Mouse (Mus musculus) neural tube, embryonic 10.5 days (tissue): ENCODE data around the gene Aprt.
A peak's percentile ranks its signal among the peaks of the same experiment; 100 is the strongest.

Experiments
- DNase-seq: peaks from one replicate; pipeline ENCODE4 v3.0.0-alpha.2; 2017; ENCODE audit warnings: low spot score; ENCODE audit errors: extremely low spot score

Gene Aprt

DNA sequence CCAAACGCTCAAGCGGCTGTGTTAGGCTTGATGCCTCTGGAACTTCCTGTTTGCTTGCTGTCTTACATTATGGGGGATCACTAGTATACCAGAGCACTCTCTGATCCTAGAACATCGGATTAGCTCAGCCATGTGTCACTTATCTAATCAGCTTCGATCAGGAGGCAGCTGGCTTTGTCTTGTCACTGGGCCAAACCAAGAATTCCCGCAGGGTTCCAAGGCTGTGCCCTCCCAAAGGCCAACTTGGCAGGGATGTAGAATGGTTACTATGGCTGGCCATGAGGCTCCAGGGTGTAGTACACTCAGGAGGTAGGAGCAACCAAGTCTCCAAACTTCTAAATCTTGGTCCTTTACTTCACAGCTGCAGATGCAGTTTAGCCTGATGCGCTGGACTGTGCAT, 9.9 kb downstream of the Aprt start:
- DNase-seq = no peak

GRCm38 (mm10) chr8:122564363-122565352, 12.1 kb downstream of the Aprt start:
- no peak for DNase-seq

DNA sequence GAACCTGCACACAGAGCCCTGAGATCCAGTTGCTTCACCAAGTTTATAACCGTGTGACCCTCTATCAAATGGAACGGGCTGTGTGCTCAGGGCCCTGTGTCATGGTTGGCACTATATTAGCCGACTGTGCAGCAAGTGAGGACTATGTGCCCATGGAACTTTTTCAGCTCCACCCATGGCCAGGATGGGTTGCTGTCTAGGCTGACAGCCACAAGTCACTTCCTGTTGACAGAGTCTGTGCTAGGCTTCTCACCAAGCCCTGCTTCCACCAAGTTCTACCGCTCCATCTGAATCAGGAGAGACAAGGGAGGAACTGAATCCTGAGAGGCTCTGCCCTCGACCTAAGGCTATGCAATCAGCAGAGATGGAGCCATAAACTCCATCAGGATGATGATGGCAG, 15.5 kb downstream of the Aprt start:
- no peak for DNase-seq

- DNase-seq = no peak
These were observed 17.9 kb downstream of the Aprt start for GRCm38 (mm10) chr8:122558671-122559349.

GRCm38 (mm10) chr8:122557248-122558038, 19.3 kb downstream of the Aprt start:
- no peak for DNase-seq

DNA sequence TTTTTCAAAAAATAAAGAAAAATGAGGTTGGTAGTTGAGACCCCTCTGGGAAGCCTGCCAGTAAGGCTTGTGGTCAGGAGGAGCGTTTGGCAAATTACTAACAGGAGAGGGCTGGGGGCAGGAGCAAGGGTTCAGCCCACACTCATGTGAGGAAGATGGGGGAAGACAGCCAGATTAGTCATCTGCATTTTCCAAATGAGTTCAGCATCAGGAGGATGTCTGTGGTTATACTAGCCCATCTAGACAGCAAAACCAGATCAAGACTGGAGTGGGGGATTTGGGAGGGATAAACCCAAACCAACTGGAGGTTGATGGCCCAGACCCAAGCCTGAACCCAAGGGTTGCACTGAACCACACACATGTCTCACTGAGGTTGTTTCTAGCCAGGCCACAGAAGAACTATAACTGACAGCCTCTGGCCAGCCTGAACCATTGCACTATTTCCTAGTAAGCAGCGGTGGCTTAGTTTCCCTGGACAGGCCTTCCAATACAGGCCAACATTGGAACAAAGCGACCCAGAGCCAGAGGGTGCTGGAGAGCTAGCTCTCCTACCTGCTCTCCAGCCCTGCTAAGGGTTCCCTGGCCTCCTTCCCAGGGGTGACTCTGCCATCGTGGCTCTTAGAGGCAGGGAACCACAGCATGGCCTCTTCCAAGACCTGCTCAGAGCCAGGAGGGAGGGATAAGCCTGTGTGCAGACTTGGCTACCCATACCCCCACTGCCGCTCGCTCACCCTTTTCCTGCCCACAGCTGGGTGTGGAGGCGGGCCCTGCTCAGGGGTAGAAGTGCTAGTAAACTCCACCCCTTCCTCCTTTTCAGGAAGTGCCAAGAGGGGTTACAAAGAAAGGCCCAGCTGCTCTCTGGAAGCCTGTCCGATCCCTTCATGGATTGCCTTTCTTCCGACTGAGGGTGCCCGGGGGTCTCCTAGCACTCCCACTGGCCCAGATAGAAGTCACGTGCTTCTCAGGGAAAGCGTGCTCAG, 20.4 kb downstream of the Aprt start:
- no peak for DNase-seq

DNA sequence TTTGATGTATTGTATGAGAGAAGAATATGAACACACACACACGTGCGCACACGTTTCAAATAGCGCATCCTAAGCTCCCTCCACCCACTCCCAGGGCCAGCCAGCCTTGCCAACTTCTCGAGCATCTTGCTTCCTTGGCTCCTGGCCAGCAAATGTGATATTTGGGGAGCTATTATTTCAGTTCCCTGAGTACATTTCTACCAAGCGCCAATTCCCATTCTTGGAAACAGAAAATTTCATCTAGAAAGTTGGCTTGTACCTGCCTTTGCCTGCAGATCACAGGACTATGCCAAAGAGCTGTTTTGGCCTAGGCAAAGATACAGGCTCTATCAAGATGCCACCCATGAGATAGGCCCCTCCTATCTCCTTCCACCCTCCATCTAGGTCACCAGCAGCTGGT, 21.9 kb downstream of the Aprt start:
- no peak for DNase-seq

DNA sequence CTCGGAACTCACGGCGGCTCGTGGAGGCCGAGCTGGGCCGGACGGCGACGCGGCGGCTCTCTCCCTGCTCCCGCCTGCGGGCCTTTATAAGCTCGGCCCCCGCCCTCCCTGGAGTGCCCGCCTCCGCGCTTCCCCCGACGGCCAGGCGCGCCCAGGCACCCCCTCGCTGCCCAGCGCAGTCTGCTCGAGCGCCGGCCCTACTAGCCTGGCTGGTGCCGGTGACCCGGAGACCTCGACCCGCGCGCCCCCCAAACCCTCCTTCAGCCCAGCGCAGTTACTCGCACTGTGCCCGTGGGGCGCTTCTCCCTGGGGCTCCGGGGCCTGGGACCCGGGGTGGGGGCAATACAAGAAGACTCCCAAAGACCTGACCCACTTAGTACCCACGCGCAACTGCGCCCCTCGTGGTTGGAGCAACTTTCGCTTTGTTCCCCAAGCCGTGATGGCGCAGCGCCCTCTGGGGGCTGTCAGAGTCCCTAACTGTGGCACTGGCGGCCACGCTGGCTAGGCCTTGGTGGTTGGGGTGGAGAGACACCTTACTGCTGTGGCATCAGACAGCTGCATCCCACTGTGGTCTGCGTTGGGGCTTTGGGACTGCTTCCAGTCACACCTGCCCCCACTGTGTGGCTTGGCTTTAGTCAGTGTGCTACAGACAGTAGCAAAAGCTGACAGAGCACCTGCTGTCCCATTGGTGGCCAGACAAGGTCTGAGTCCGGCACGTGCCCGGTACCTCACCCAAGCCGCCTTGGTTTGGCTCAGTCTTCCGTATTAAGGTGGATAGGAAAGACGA, 25.3 kb downstream of the Aprt start, which contains the start of gene Piezo1:
Gene Piezo1 (minus strand): TSS at position 65 of the 787 bp plus-strand sequence.
- peak; percentile 86 for DNase-seq

- no peak for DNase-seq
These were observed 25.8 kb downstream of the Aprt start for GRCm38 (mm10) chr8:122550995-122551264.

- peak; percentile 75 for DNase-seq
These were observed 26.3 kb downstream of the Aprt start for GRCm38 (mm10) chr8:122550234-122550994.

- DNase-seq = no peak
These were observed 27.7 kb downstream of the Aprt start for GRCm38 (mm10) chr8:122548891-122549439.

DNA sequence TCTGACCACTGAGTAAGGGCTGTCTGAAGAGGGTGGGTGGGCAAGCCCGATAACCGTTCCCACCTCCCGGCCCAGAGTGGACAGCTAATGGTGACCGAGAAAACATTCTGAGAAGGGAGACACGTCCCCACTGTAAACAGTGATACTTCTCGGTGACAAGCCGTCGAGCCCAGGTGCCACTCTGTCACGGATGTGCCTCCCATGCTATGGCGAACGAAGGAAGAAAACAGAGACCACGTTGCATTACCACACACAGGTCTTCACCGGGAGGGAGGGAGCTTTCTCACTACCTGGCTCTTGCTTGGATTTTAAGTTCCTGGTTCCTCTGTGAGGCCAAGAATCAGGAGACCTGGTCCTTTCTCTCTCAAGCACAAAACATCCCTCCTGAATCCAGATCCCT, 28.4 kb downstream of the Aprt start:
- DNase-seq = no peak

- DNase-seq = no peak
These were observed 28.9 kb downstream of the Aprt start for GRCm38 (mm10) chr8:122547815-122548214.

- no peak for DNase-seq
These were observed 29.8 kb downstream of the Aprt start for GRCm38 (mm10) chr8:122546811-122547453.

GRCm38 (mm10) chr8:122546066-122546755, 30.5 kb downstream of the Aprt start:
- DNase-seq = no peak

DNA sequence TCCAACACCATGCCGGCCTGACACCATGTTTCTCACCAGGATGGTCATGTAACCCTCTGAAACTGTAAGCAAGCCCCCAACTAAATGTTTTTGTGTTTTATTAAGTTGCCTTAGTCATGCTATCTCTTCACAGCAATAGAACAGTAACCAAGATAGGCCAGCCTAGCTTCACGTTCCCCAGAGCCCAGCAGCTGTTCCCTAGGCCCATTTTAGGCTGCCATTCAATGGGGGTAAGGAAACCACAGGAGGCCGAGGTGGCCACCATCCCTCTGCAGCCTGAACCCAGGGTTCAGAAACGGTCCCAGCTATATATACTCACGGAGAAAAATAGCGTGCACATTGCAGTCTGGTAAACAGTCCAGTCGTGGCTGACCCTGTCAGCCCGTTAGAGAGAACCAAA, 32.6 kb downstream of the Aprt start:
- no peak for DNase-seq

- no peak for DNase-seq
These were observed 38.2 kb downstream of the Aprt start for GRCm38 (mm10) chr8:122538310-122539076.
